Mouse (Mus musculus): Measurements from ENCODE around the gene Lef1.

The Lef1 gene

DNA sequence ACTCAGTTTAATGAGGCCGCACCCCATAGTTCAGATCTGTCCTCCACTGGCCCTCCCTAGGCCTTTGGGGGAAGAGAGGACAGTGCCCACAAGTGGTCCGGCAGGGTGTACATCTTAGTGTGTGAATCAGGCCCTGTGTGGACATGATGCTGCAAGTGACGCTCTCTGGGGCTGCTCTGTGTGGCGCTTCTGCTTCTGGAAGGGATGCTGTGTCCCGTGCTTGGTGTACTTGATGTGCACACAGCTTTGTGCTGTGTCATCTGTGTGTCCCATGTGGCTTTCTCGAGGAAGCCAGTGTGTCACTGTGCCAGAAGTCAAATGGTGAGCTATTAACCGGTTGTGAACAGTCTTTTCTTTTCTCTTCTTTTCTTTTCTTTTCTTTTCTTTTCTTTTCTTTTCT, 81.2 kb downstream of the Lef1 start:
- DNase-seq (ENCODE audit: low read depth) = no peak

DNA sequence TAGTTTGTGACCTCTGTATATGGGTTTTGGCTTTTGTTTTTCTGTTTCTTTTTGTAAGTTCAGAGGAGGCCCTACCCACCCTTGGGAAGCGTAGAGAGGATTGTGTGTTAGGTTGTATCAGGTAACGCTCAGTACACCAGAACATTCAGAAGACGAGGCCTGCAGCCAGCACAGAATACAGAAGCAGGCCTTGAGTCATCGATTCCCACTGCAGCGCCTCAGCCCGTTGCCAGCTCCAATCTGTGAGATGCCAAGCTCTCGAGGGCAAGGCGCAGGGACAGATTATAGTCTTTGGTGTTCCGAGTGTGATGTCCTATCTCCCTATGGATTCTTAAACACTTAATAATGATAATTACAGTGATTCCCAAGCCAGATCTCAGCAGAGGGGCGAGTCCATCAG, 85.8 kb downstream of the Lef1 start:
- DNase-seq (ENCODE audit: low read depth) = no peak

DNA sequence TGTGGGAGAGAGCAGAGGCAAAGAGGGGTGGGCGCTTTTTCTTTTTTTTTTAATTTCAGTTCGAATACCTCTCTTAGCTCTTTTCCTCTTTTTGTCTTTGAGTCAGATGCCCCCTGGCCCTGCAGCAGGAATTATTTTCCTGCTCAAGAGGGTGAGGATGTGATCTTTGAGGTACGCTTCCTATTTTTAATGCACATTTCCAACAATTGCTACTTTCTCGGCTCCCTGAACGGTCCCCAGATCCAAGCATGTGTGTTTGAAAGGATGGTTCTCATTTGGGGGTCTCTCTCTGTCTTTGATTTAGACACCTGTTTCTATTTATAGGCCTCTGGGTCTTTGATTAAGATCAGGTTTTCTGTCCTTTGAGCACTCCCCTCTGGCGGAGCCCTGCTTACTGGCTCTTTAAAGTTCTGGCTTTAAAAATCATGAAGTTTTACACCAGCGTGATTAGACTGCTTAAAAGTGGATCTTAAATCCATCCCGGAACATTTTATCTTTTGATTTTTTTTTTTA, 86.3 kb downstream of the Lef1 start:
- no peak for DNase-seq (ENCODE audit: low read depth)

DNA sequence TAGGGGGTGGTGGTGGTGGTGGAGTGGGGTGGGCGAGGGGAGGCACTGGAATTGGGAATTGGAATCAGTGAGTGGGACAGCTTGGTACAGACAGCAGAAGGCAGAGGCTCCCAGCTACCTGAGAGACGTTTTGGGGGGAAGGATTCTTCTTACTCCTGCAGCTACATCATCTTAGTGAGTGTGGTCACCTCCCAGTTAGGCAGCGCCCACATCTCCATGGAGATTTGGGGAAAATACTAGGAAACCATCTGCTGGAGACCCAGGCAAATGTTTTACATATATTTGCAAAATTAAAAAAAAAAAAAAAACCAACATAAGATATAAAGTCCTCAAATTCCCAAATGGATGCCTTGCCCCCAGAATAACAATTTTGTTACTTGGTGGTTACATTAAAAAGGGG, 88.7 kb downstream of the Lef1 start:
- no peak for DNase-seq (ENCODE audit: low read depth)

DNA sequence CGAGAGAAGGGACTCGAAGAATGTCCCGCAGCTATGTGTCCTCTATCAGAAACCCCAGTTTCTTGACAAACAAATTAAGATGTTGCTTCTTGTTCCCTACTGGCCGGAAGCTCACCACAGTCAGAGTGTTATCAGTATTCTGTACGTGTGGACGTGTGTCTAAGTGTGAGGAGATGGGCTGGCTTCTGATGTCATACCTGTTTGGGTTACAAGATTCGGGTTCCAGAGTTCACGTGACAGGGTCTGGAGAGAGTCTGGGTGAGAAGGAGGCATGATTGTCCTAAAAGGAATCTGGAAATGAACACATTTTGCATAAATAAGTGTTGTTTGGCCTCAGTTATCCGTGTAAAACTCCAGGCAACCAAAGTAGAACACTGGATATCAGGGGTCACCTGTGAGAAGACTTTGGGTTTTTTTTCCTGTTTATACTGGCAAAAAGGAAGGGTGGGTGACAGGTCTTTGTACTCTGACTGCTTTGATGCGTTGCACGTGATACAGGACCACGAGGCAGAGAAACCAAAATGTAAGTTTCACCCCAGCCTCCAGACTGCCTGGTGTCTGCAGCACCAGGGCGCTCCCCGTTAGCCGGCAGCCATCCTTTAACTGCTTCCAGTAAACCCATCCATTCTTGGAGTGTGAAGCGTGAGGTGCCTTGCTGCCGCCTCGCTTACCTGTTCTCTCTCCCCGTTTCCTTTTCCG, 89.5 kb downstream of the Lef1 start:
- no peak for DNase-seq (ENCODE audit: low read depth)

DNA sequence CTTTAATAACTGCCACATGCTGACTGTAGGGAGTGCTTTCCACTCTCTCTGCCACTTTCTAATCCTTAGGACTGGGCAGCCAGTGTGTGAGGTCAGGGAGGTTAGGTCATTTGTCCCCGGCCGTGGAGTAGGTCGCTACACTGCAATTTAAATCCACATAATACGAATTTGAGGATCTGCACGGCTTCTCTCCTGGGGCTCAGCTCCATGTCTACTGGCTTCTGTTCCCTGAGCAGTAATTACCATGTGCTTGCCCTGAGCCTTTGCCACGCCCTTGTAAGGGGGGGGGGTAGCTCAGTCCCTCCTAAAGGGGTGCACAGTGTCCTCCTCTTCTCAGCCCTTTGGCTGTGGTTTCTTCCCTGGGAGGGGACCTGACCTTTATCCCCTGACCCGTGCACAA, 92.0 kb downstream of the Lef1 start:
- no peak for DNase-seq (ENCODE audit: low read depth)

DNA sequence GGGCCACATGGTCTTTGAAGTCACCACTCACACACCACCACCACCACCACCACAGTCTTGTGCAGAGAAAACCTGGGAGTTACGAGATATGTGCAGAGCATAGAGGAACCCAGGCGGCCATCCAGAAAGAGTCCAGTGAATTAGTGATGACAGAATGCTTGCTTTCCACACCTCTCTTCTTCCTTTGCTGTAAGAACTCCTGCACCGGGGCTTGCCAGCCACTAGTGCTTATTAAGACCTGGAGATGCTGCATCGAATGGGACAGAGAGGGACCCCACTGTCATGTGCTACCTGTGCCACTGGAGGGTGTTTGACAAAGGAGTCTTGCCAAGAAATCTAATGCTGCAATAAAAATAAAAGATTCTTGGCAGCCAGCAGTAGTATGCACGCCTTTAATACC, 97.6 kb downstream of the Lef1 start:
- no peak for DNase-seq (ENCODE audit: low read depth)

DNA sequence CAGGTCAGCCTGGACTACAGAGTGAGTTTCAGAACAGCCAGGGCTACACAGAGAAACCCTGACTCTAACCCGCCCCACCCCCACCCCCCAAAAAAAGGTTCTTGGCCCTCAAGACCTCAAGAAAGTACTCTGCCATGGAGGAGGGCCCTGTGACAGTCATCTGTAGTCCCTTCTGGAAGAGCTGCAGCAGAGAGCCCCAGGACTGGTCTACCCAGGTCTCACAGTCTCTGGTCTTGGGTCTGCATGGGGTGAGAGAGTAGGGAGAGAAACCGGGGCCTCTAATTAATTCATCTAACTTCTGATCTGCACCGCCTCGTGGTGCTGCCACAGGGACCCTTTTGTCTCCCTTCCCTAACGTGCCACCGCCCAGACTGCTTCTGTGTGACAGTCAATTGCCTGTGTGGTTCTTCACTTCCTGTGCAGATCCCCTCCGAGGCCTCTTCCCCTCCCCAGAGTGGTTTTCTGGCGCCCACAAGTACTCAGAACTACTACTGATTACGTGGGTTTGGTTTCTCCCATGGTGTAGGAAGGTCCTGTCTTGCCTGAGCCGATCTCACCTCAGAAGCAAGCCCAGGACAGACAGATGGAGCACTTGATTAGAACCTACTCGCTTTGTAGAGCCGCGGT, 98.1 kb downstream of the Lef1 start:
- DNase-seq (ENCODE audit: low read depth) = peak; percentile 56

DNA sequence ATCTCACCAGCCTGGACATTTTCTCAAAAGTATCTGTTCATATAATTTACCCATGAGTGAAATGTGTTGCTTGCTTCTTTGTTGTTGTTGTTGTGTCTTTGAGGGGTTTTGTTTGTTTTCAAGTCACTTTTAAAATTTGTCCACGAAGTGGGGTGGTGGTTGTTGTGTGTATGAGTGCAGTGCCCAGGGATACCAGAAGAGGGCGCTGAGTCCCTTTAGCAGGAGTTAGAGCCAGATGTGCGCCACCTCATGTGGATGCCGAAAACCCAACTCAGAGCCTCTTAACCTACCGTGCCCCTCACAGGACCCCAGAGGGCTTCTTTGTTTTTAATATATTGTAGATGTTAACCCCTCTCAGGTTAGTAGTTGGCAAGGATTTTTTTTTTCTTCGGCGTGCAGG, 101.9 kb downstream of the Lef1 start:
- no peak for DNase-seq (ENCODE audit: low read depth)

DNA sequence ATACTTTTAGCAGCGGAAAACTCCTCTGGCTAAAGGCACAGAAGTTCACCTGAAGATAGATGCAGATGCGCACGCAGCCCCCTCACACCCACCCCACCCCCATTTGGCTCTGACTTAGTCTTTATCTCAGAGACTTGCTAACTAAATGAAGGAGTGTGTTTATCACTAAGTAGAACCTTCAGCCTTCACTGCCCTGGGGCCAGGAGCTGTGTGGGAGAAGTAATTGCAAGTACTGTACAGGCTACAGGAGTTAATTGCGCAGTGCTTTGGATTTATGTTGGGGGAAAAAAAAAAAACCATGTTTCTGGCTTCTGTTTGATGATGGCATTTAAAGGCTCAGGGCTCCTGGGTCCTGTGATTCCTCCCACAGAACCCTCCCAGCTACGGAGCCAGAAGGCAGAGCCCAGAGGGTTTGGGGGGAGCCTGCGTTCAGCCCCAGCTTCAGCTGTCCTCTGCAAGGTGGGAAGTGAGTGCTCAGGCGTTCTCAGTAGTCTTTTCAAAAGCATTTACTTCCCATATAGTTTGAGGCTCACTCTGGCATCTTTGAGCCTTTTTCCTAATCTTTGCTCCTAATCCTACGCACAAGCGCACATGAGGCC, 103.9 kb downstream of the Lef1 start:
- no peak for DNase-seq (ENCODE audit: low read depth)

DNA sequence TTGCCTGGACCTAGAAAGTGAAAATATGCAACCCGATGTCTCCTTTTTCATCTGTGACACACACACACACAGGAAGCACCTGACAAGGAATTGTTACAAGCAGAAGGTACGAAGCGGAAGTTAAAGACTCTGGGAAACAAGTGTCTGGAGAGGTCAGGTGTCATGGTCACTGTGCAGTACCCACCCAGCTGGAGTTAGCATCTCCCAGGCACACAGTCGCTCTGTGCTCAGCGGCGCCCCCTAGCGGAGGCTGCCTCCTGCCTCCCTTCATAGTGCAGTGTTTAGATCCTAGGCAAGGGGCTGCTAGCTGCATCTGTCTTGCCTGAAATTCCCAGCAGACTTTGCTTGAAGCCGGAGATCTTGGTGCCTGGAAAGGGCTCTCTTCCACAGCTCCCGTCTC, 104.6 kb downstream of the Lef1 start:
- no peak for DNase-seq (ENCODE audit: low read depth)

DNA sequence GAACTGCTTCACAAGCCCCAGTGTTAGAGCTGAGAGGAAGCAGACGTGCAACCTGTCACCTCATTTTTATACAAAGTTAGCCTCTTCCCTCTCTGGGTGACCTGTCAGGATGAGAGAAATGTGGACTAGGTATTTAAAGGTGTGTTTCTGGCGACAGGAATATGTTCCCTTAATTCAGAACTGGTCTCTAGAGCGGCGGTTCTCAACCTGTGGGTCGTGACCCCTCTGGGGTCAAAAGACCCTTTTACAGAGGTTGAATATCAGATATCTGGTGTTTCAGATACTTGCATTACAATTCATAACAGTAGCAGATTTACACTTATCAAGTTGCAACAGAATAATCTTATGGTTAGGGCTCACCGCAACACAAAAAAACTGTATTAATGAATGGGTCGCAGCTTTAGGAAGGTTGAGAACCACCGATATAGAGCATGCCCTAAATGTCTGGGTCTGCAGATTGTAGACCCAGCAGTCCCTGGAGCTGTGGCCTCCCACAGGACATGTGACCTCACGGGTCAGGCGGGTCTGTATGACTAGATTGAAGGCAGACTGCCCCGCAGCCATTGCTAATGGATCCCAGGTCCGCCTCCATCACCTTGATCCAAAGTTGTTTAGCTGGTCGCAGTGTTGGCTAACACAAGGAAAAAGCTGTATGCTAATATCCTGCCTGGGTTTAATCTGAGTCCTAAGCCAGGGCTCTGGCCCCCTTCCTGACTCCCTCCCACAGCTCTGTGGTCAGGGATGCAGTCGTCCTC, 108.5 kb downstream of the Lef1 start:
- DNase-seq (ENCODE audit: low read depth) = no peak

DNA sequence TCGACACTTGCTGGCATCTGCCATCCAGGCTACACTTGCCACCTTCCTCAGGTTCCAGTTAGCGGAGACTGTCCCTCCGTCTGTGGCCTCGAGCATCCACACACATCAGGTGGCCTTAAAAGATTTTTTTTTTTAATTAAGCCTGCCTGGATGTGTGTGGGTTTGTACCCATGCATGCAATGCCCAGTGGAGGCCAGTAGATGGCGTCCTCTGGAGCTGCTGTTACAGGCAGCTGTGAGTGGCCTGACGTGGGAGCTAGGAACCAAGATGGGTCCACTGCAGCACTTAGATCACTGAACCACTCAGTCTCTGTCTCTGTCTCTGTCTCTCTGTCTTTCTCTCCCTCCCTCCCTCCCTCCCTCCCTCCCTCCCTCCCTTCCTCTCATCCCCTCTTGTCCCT, 117.8 kb downstream of the Lef1 start:
- DNase-seq (ENCODE audit: low read depth) = no peak

DNA sequence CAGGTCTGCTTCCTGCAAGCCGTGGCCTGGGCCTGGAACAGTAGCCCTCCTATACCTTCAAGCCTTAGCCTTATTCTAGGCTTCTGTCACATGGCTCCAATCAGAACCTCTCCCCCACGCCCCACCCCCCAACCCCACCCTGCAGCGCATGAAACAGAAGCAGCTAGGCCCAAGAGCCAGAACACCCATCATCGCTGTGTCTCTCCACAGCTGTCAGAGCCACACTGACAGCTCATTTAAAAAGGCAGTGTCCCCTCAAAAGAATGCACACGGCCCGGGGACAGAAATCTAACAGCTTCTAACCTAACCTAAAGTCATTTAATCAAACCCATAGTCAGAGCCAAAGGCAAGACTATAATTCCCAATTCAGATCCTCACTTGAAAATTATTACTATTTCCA, 126.8 kb downstream of the Lef1 start:
- DNase-seq (ENCODE audit: low read depth) = no peak

DNA sequence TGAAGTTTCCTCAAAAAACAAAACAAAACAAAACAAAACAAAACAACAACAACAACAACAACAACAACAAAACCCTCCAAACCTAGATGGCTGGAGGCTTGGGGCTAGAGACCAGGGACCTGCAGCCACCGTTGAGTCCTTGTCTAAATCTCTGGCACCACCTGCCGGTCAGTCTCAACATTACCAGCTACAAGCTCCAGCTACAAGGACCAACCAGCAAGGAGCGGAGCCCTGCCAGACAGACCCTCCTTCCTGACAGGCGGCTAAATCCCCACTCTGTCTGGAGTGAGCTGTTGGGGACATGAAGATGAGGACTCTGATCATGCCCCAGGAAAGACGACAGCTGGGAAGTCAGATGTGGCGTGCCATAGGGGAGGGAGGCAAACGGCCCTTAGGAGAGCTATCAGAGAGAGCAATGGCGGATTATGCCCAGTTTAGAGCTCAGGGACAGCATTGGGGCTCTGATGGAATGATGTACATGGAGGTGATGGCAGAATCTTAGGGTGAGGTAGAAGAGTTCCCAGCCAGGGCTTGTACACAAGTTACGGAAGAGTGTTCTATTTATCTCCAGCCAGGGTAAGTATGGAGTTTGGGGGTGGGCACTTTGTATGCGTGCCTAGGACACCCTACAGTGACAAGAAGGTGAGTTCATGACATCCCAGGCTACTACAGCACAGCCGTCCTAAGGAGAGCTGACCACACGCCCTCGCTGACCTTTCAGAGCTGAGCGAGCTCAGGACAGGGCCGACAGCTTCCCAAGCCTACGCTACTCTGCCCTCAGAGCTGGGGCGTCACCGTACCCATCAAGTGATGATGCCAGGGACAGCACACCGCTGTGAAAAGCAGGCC, 127.7 kb downstream of the Lef1 start:
- DNase-seq (ENCODE audit: low read depth) = peak; percentile 65

DNA sequence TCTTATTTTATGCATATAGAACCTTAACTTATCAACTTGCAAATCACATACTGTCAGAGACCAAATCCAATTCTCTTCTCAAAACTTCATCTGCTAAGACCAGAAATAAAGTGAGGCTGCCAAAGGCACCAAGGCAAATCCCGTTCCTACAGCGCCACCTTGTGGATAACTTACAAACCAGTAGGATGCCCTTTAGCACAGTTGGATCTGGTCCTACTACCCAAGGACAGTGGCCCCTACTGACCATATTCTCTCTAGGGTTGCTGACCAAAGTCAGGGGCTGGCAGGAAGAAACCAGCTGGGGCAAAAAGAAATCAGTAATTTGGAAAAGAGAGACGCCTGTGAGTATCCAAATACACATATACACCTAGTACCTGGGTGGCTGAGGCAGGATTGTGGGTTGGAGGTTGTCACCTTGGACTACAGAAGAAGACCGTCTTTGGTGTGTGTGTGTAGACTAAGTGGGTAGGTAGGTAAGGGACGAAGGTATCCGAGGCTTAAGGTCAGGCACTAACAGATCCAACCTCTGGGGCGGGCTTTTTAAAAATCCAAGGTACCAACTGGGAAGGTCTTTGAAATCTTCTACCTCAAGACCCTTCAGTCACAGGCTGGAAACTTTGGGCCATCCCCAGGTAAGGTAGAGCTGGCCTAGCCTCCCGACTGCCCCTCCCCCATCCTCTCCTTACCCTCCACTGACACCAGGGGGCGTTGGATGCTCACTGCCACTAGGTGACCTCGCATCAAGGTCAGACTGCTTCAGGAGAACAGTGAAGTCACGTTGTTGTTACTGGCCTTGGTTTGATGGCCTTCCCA, 135.7 kb downstream of the Lef1 start:
- DNase-seq (ENCODE audit: low read depth) = peak; percentile 49

DNA sequence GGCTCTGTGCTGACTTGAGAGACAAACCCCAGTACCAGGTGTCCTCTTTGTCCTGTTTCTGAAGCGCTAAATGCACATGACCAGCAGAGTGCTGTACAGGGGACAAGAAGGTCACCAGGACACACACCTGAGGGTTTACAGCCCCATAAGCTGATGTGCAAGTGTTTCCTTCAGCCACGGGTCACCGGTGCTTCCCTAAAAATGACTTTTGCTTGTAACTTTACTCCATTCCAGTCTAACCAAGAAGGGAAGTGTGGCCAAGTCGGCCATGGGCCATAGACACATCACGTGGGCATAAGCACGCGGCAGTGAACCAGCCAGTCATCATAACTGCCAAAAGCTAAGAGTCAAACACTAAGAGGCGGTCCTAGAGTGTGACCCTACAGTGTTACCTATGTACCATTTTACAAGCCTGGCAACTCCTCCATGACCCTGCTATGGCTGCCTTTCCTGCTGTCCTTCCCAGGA, 136.3 kb downstream of the Lef1 start:
- DNase-seq (ENCODE audit: low read depth) = no peak

DNA sequence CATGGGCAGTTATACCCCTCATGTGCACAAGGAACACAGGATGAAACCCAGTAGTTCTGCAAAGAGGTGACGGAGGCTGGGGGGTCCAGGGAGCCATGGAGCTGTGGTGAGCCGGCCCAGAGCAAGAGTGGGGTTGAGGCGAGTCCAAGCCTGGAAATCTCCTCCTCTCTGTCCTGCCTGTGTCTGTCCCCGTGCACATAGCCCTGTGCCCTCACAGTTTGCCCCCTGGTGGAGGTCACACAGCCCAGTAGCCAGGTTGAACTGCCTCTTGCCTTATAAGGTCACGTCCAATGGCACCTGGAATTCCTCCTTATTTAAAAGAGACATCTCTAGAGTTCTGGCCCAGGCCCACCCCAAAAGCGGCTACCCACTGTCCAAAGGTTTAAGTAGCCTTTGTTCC, 137.2 kb downstream of the Lef1 start:
- no peak for DNase-seq (ENCODE audit: low read depth)

DNA sequence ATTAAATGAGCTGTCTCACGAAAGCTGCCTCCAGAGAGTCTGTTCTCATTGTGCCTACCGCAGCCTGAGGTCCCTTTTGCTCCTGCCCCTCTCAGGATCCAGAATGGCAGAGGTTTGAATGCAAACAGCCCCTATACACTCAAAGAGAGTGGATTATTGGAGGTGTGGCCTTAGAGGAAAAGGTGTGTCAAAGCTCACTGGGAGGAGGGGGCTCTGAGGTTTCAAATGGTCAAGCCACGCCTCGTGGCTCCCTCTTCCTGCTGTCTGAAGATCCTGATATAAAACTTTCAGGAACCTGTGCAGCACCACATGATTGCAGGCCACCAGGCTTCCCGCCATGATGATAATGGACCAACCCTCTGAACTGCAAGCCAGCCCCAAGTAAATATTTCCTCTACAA, 137.6 kb downstream of the Lef1 start:
- no peak for DNase-seq (ENCODE audit: low read depth)

DNA sequence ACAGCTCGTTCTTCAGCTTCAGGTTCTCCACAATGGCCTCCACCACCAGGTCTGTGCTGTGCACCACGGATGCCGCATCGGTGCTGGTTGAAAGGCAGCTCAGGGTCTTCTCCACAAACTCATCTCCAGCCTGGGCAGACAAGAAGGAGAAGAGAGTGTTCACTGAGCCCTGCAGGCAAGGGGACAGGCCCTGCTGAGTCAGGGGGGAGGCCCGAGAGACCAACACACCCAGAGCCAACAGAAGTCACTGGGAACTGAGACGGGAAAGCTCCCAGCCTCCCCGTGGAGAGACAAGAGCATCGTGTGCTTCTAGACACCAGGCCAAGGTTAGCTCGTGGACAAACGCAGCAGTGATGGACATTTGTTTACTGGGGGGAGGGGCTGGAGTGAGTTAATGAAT, 138.2 kb downstream of the Lef1 start:
- no peak for DNase-seq (ENCODE audit: low read depth)

DNA sequence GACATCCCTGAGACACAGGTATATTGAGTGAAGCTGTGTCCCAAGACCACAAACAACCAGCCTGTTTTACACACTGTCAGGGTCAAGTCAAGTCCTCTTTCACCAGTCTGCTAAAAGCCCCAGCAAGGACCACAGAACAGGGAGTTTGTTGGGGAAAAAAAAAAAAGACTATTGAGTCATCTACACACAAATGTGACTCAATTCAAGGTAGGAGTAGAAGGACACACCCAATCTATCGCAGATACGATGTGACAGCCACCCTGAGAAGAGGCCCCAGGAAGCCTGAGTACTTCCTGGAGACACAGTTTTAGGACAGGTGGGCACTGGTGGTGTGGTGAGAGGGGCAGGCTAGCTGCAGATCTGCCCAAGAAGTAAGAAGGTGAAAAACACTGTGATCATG, 140.0 kb downstream of the Lef1 start:
- DNase-seq (ENCODE audit: low read depth) = no peak

All from c-Kit-positive CD71-negative TER-119-negative erythroid progenitor cells, embryonic 14.5 days (primary cell).